Mouse (Mus musculus) CH12.LX (cell line): Measurements from ENCODE around the gene Tanc1. TPM values are rescaled to one million over a fixed set of nuclear protein-coding genes. Genes with fewer than 3 reads are reported as not detected.

ENCODE experiments used
- DNase-seq: peaks from one replicate; pipeline ENCODE4 v3.0.0-alpha.2; 2013; ENCODE audit errors: extremely low read depth
- H3K27ac ChIP-seq: 2 replicates; pipeline ENCODE4 v1.5.1; 2012; ENCODE audit warnings: low read depth, mild to moderate bottlenecking, control low read depth, moderate library complexity; ENCODE audit not compliant: insufficient read depth
- H3K27me3 ChIP-seq: replicated peaks from 2 replicates; pipeline ENCODE3; 2012; ENCODE audit warnings: inconsistent platforms
- H3K36me3 ChIP-seq, 2 experiments: replicated peaks in 1 of 2; 2 replicates each; pipeline versions ENCODE3 to v1.6.1; 2012; ENCODE audit warnings: inconsistent platforms in 1 of 2, low read length in 1 of 2, mild to moderate bottlenecking in 1 of 2, mixed read lengths in 1 of 2, moderate library complexity in 1 of 2; ENCODE audit not compliant: control insufficient read depth in 1 of 2, insufficient read depth in 1 of 2
- H3K4me1 ChIP-seq, 2 experiments: 2 replicates each; pipeline ENCODE4 v1.6.1; 2012; ENCODE audit warnings: inconsistent platforms in 1 of 2, moderate library complexity in 1 of 2; ENCODE audit not compliant: insufficient read depth in 2 of 2, control insufficient read depth in 1 of 2
- H3K4me2 ChIP-seq: 2 replicates; pipeline ENCODE4 v1.6.1; 2012; ENCODE audit warnings: low read depth, mild to moderate bottlenecking, control low read depth; ENCODE audit not compliant: poor library complexity, insufficient read depth, severe bottlenecking
- H3K4me3 ChIP-seq, 3 experiments: fragments of 150-350 bp in 1 of 3; sonication (generic) in 1 of 3; replicated peaks in 1 of 3; 2 replicates each; pipeline versions ENCODE3 to v1.5.1; 2011 to 2012; ENCODE audit warnings: low read depth in 2 of 3, low read length in 2 of 3, mild to moderate bottlenecking in 2 of 3, moderate library complexity in 2 of 3, control low read depth in 1 of 3, improper control_type of control experiment in 1 of 3, inconsistent platforms in 1 of 3, mixed read lengths in 1 of 3; ENCODE audit not compliant: poor library complexity in 1 of 3
- H3K79me2 ChIP-seq: replicated peaks from 2 replicates; pipeline ENCODE4 v1.6.1; 2012; ENCODE audit warnings: mild to moderate bottlenecking, moderate library complexity; ENCODE audit not compliant: control insufficient read depth, poor library complexity, insufficient read depth, severe bottlenecking; ENCODE audit errors: extremely low read depth
- H3K9ac ChIP-seq: 2 replicates; pipeline ENCODE4 v1.6.1; 2012; ENCODE audit warnings: low read depth, mild to moderate bottlenecking, control low read depth, moderate library complexity; ENCODE audit not compliant: insufficient read depth
- H3K9me3 ChIP-seq: replicated peaks from 2 replicates; pipeline ENCODE3; 2012; ENCODE audit warnings: low read length, inconsistent platforms, mixed read lengths
- BHLHE40 ChIP-seq: IDR thresholded peaks from 2 replicates; pipeline ENCODE4 v1.6.1; 2011; ENCODE audit warnings: mild to moderate bottlenecking, low read depth, low read length, improper control_type of control experiment
- CHD1 ChIP-seq: IDR thresholded peaks from 2 replicates; pipeline ENCODE4 v1.6.1; 2012; ENCODE audit warnings: low read depth, low read length, improper control_type of control experiment, inconsistent platforms
- CHD2 ChIP-seq: IDR thresholded peaks from 2 replicates; pipeline ENCODE4 v1.6.1; 2011; ENCODE audit warnings: low read length, improper control_type of control experiment
- CTCF ChIP-seq, 2 experiments: IDR thresholded peaks in 1 of 2; conservative IDR thresholded peaks in 1 of 2; 2 replicates each; pipeline ENCODE4 v1.5.1; 2011 to 2012; ENCODE audit warnings: low read depth in 2 of 2, low read length in 2 of 2, improper control_type of control experiment in 1 of 2, inconsistent platforms in 1 of 2, mild to moderate bottlenecking in 1 of 2, moderate library complexity in 1 of 2
- E2F4 ChIP-seq: IDR thresholded peaks from 2 replicates; pipeline ENCODE4 v1.6.1; 2011; ENCODE audit warnings: low read depth, low read length, improper control_type of control experiment; ENCODE audit not compliant: insufficient replicate concordance
- EP300 ChIP-seq: IDR thresholded peaks from 2 replicates; pipeline ENCODE4 v1.6.1; 2011; ENCODE audit warnings: low read length, improper control_type of control experiment
- ETS1 ChIP-seq: conservative IDR thresholded peaks from 2 replicates; pipeline ENCODE4 v1.6.1; 2012; ENCODE audit warnings: low read depth, mild to moderate bottlenecking, inconsistent platforms, low read length, improper control_type of control experiment, moderate library complexity
- GABPA ChIP-seq: IDR thresholded peaks from 2 replicates; pipeline ENCODE4 v1.6.1; 2012; ENCODE audit warnings: low read depth, low read length, improper control_type of control experiment, inconsistent platforms; ENCODE audit not compliant: insufficient replicate concordance
- JUND ChIP-seq: conservative IDR thresholded peaks from 2 replicates; pipeline ENCODE4 v1.6.1; 2011; ENCODE audit warnings: low read depth, low read length, improper control_type of control experiment
- MAFK ChIP-seq: IDR thresholded peaks from 2 replicates; pipeline ENCODE4 v1.6.1; 2011; ENCODE audit warnings: low read length, improper control_type of control experiment; ENCODE audit not compliant: insufficient replicate concordance
- MAX ChIP-seq: IDR thresholded peaks from 2 replicates; pipeline ENCODE4 v1.6.1; 2011; ENCODE audit warnings: low read length, improper control_type of control experiment
- MEF2A ChIP-seq: IDR thresholded peaks from 2 replicates; pipeline ENCODE4 v1.6.1; 2014; ENCODE audit warnings: low read depth, mild to moderate bottlenecking, inconsistent platforms, low read length, improper control_type of control experiment, borderline replicate concordance
- MXI1 ChIP-seq: IDR thresholded peaks from 2 replicates; pipeline ENCODE4 v1.6.1; 2011; ENCODE audit warnings: mild to moderate bottlenecking, low read depth, low read length, improper control_type of control experiment
- MYC ChIP-seq: IDR thresholded peaks from 2 replicates; pipeline ENCODE4 v1.6.1; 2011; ENCODE audit warnings: low read depth, mild to moderate bottlenecking, improper control_type of control experiment, low read length
- NELFE ChIP-seq: IDR thresholded peaks from 2 replicates; pipeline ENCODE4 v1.6.1; 2011; ENCODE audit warnings: low read depth, low read length, improper control_type of control experiment
- PAX5 ChIP-seq: IDR thresholded peaks from 2 replicates; pipeline ENCODE4 v1.6.1; 2012; ENCODE audit warnings: low read length, inconsistent platforms, mixed read lengths
- POLR2A ChIP-seq: IDR thresholded peaks from 2 replicates; pipeline ENCODE4 v1.6.1; 2011; ENCODE audit warnings: low read depth, mild to moderate bottlenecking, improper control_type of control experiment, low read length
- POLR2AphosphoS2 ChIP-seq: IDR thresholded peaks from 2 replicates; pipeline ENCODE4 v1.6.1; 2011; ENCODE audit warnings: low read depth, low read length, improper control_type of control experiment
- RCOR1 ChIP-seq: conservative IDR thresholded peaks from 2 replicates; pipeline ENCODE4 v1.6.1; 2012; ENCODE audit warnings: low read depth, mild to moderate bottlenecking, inconsistent platforms, low read length, improper control_type of control experiment
- SMC3 ChIP-seq: IDR thresholded peaks from 2 replicates; pipeline ENCODE4 v1.6.1; 2011; ENCODE audit warnings: low read depth, low read length, improper control_type of control experiment
- TCF12 ChIP-seq: IDR thresholded peaks from 2 replicates; pipeline ENCODE4 v1.6.1; 2014; ENCODE audit warnings: low read depth, mild to moderate bottlenecking, inconsistent platforms, low read length, improper control_type of control experiment
- UBTF ChIP-seq: IDR thresholded peaks from 2 replicates; pipeline ENCODE4 v1.6.1; 2012; ENCODE audit warnings: low read depth, mild to moderate bottlenecking, inconsistent platforms, low read length, improper control_type of control experiment, moderate library complexity
- ZC3H11A ChIP-seq: IDR thresholded peaks from 2 replicates; pipeline ENCODE4 v1.6.1; 2012; ENCODE audit warnings: low read depth, mild to moderate bottlenecking, inconsistent platforms, low read length, improper control_type of control experiment
- ZMIZ1 ChIP-seq: IDR thresholded peaks from 2 replicates; pipeline ENCODE4 v1.6.1; 2012; ENCODE audit warnings: low read depth, mild to moderate bottlenecking, inconsistent platforms, low read length, improper control_type of control experiment
- dilution Hi-C: fragments of 300-500 bp; cut with MboI; formaldehyde crosslinking; loops from 2 replicates; pipeline ENCODE4 v1.14.3; 2020; ENCODE audit warnings: low sequenced_read_pairs; ENCODE audit not compliant: extremely low pct_unique_long_range_greater_than_20kb, extremely low pct_ligation_motif_present
- in situ Hi-C: fragments of 300-500 bp; cut with MboI; formaldehyde crosslinking; loops from 3 replicates; pipeline ENCODE4 v1.14.3; 2019; ENCODE audit warnings: low sequenced_read_pairs, low pct_ligation_motif_present, low pct_unique_long_range_greater_than_20kb, mixed read lengths
- polyA plus RNA-seq: library from polyadenylated mRNA; unstranded; fragments of >175 nt; gene quantifications from 2 replicates; pipeline ENCODE4 v1.2.1, GENCODE M21; 2012; ENCODE audit warnings: low read depth; ENCODE audit not compliant: insufficient read length
- total RNA-seq, 2 experiments: library from RNA; depleted of rRNA; stranded (reverse); fragments of 300-350 nt in 1 of 2; fragments of >200 nt in 1 of 2; gene quantifications; 2 replicates each; pipeline ENCODE4 v1.2.3; 2012 to 2014

The Tanc1 gene
- total and polyA plus RNA-seq, 3 experiments: 0.08 to 0.21 (median 0.08) TPM

DNA sequence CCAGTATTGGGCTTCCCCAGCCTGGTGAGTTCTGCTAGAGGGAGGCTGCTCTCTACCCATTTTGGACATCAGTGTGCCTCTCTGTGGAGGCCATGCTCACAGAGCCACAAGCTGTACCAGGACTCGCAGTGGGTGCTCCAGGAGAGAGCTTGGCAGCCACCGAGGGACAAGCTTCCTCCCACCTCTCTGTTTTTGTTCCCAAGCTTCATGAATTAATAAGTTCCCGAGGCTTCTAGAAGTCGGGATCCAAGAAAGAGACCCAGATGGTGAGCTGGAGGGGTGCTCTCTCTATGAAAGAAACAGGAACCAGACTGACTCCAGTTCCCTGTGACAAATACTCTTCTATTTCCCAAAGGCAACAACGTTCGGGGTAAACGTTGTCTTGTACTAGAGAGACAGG, 43.6 kb downstream of the Tanc1 start:
- TF ChIP-seq ZMIZ1: no peak
- no peak for TF ChIP-seq TCF12
- no peak for TF ChIP-seq MYC
- no peak for TF ChIP-seq MAX
- no peak for TF ChIP-seq GABPA
- TF ChIP-seq MXI1: no peak
- TF ChIP-seq ETS1: no peak
- no peak for TF ChIP-seq ZC3H11A
- TF ChIP-seq E2F4: no peak
- TF ChIP-seq EP300: no peak
- TF ChIP-seq RCOR1: no peak
- TF ChIP-seq UBTF: no peak
- TF ChIP-seq CHD2: no peak
- no peak for TF ChIP-seq JUND
- no peak for TF ChIP-seq SMC3
- TF ChIP-seq NELFE: no peak
- TF ChIP-seq MAFK: no peak
- TF ChIP-seq CTCF (conservative IDR thresholded peaks at IDR 0.05 in 1 of 2, IDR thresholded peaks at IDR 0.05 in 1 of 2; ENCODE audit: low read depth in 2 of 2, low read length in 2 of 2): no peak
- no peak for TF ChIP-seq BHLHE40
- no peak for TF ChIP-seq PAX5
- DNase-seq: no peak
- no peaks in the 10 kb centered on the region for H3K79me2 ChIP-seq
- H3K36me3 ChIP-seq: no peaks in the 10 kb centered on the region
- in situ Hi-C loops: no loop called here
- H3K4me3 ChIP-seq: no peak overlapping the region
- no peaks in the 10 kb centered on the region for H3K27me3 ChIP-seq
- H3K27ac ChIP-seq: no peak overlapping the region
- dilution Hi-C loops: no loop called here
- no peak overlapping the region for H3K9ac ChIP-seq
- H3K4me2 ChIP-seq: no peak overlapping the region
- H3K9me3 ChIP-seq: no peaks in the 10 kb centered on the region
- H3K4me1 ChIP-seq: no peaks in the 10 kb centered on the region; a peak in 1 of 4 replicates

DNA sequence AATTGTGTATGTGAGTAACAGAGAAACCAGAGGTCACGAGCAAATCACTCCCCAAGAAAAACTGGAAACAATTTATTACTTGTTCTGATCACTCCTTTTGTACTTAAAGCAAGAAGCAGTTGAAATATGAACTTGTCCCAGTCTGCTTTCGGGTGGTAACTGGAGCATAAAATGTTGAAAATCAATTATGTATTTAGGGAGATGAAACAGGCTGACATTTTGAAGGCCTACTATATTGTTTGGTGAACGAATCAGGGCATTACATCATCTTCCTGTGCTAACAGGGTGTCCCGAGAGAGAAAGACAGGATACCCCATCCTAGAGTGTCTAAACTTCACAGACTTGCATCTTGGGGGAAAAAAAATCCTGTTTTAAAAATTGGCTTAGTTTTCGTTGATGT, 44.8 kb downstream of the Tanc1 start:
- H3K27ac ChIP-seq: no peak overlapping the region
- TF ChIP-seq CHD1 (no peak), MEF2A (no peak), POLR2A (no peak), POLR2AphosphoS2 (no peak)
- TF ChIP-seq, all 38 proteins: peak for 0
- in situ Hi-C loops (no loop called here), dilution Hi-C loops (no loop called here)
- Histone ChIP-seq H3K4me1 (no peaks in the 10 kb centered on the region; a peak in 1 of 4 replicates), H3K27me3 (no peaks in the 10 kb centered on the region), H3K4me3 (no peak overlapping the region), H3K9ac (no peak overlapping the region), H3K79me2 (no peaks in the 10 kb centered on the region), H3K36me3 (no peaks in the 10 kb centered on the region), H3K9me3 (no peaks in the 10 kb centered on the region), H3K4me2 (no peak overlapping the region)
- no peak for DNase-seq
